Mouse (Mus musculus): ENCODE measurements around the gene Zfp933. TPM values are rescaled to one million over a fixed set of nuclear protein-coding genes. Genes with fewer than 3 reads are reported as not detected.

Zfp933 gene
- total RNA-seq, 2 experiments from 2014 or later, result 7.1 to 7.9 TPM

Other genes starting within 250 kb of the Zfp933 start
- gene Zfp979, start 205.9 kb downstream of the Zfp933 start, total RNA-seq (2021), result under 1 TPM; 0.74 to 0.89 TPM
- gene Zfp534, start 145.8 kb downstream of the Zfp933 start, total RNA-seq (2021), result not detected
- under 1 TPM; 0.74 to 0.87 TPM for gene Zfp984, start 38.6 kb downstream of the Zfp933 start, total RNA-seq (2021)
- gene Miip, start 20.4 kb upstream of the Zfp933 start, total RNA-seq (2021), result 1 to 10 TPM; 4.0 to 6.3 TPM
- 1 to 10 TPM; 3.8 to 5.8 TPM for gene Fv1, start 20.6 kb upstream of the Zfp933 start, total RNA-seq (2021)
- gene Mfn2, start 56.3 kb upstream of the Zfp933 start, total RNA-seq (2021), result 100 to 1,000 TPM; 406 to 426 TPM
- 10 to 100 TPM; 21.8 to 25.6 TPM for gene Plod1, start 88.4 kb upstream of the Zfp933 start, total RNA-seq (2021)
- gene 2510039O18Rik, start 92.5 kb upstream of the Zfp933 start, total RNA-seq (2021), result 10 to 100 TPM; 17.9 to 21.4 TPM
- not detected for gene Nppb, start 137.4 kb upstream of the Zfp933 start, total RNA-seq (2021)
- gene Nppa, start 152.4 kb upstream of the Zfp933 start, total RNA-seq (2021), result not detected
- gene Clcn6, start 190.5 kb upstream of the Zfp933 start, total RNA-seq (2021), result 1 to 10 TPM; 3.9 to 4.6 TPM
- gene Mthfr, start 190.7 kb upstream of the Zfp933 start, total RNA-seq (2021), result 1 to 10 TPM; 5.6 to 9.6 TPM
- 10 to 100 TPM in 1 of 2 experiments, 1 to 10 TPM in 1; 9.8 to 11.4 TPM for gene Agtrap, start 239.7 kb upstream of the Zfp933 start, total RNA-seq (2021)